In genomic region chr3:97676126-97676525, GRCm38 (mm10) we compare ENCODE assay signal across 22 mouse cellular contexts. TPM values are rescaled to one million over a fixed set of nuclear protein-coding genes. Genes with fewer than 3 reads are reported as not detected.
"Had no signal": no experiment of that assay in that cellular context is flagged by ENCODE, and none has a peak within 500 bp of the region (broad histone marks: within the 10 kb centered on the region; RNA-seq: fewer than 3 reads in every experiment).

No protein-coding gene starts in this region.

- DNase-seq: left cerebral cortex, postnatal 4 days; liver; liver, embryonic 13.5 days; liver, postnatal 0 days; lung, adult 18-20 months; lung, adult 2 months; lung, embryonic 14.5 days; lung, postnatal 10 days; lung, postnatal 14 days; lung, postnatal 36 days; lung, postnatal 4 days; midbrain, embryonic 14.5 days had no signal

RNA-seq across cellular contexts. Expression of gene Gm17651, which starts 1.6 kb away (rescaled TPM):
- total RNA-seq: left cerebral cortex, postnatal 10 days; left cerebral cortex, postnatal 14 days; left cerebral cortex, postnatal 25 days; left cerebral cortex, postnatal 36 days; left cerebral cortex, postnatal 4 days; liver, adult 2 months; megakaryocyte progenitor cell, adult 5-6 weeks; megakaryocyte, adult 5-6 weeks; megakaryocyte-erythroid progenitor cell, adult 5-6 weeks; midbrain, postnatal 0 days; monocyte, adult 5-6 weeks had no signal
